Mouse (Mus musculus) limb, embryonic 10.5 days (tissue): ENCODE data around the gene Cfap100. TPM values are rescaled to one million over a fixed set of nuclear protein-coding genes. Genes with fewer than 3 reads are reported as not detected.
A peak's percentile ranks its signal among the peaks of the same experiment; 100 is the strongest.

Experiments
- DNase-seq: peaks from one replicate; pipeline ENCODE4 v3.0.0-alpha.2; 2017; ENCODE audit warnings: low spot score
- H3K27ac ChIP-seq: fragments of 300-500 bp; sonication (generic); 2 replicates; pipeline ENCODE4 v1.5.1; 2016; ENCODE audit warnings: mild to moderate bottlenecking
- H3K27me3 ChIP-seq: fragments of 300-500 bp; sonication (generic); 2 replicates; pipeline ENCODE4 v1.6.1; 2016; ENCODE audit warnings: low read depth, mild to moderate bottlenecking; ENCODE audit not compliant: poor library complexity, severe bottlenecking
- H3K36me3 ChIP-seq: fragments of 300-500 bp; sonication (generic); 2 replicates; pipeline ENCODE4 v1.6.1; 2016; ENCODE audit warnings: mild to moderate bottlenecking, moderate library complexity
- H3K4me1 ChIP-seq: fragments of 300-500 bp; sonication (generic); 2 replicates; pipeline ENCODE4 v1.6.1; 2016
- H3K4me3 ChIP-seq: fragments of 300-500 bp; sonication (generic); 2 replicates; pipeline ENCODE4 v1.5.1; 2016; ENCODE audit warnings: mild to moderate bottlenecking, moderate library complexity
- H3K9me3 ChIP-seq: fragments of 300-500 bp; sonication (generic); replicated peaks from 2 replicates; pipeline ENCODE4 v1.6.1; 2016; ENCODE audit warnings: mild to moderate bottlenecking
- WGBS: fragments of 180-500 bp; shearing (Covaris S2); methylation state at CpG from one replicate; pipeline ENCODE4 v1.1.7; 2016; 5-methylcytosine and 5-hydroxymethylcytosine counted together
- polyA plus RNA-seq: library from polyadenylated mRNA; unstranded; fragments of >200 nt; fragmentation: Nextera tagmentation; extraction: Ambion mirVana; gene quantifications from 2 replicates; pipeline ENCODE4 v1.2.1, GENCODE M21; 2016

The Cfap100 gene
- polyA plus RNA-seq, 1 experiment from 2014 or later: 0.64 TPM

DNA sequence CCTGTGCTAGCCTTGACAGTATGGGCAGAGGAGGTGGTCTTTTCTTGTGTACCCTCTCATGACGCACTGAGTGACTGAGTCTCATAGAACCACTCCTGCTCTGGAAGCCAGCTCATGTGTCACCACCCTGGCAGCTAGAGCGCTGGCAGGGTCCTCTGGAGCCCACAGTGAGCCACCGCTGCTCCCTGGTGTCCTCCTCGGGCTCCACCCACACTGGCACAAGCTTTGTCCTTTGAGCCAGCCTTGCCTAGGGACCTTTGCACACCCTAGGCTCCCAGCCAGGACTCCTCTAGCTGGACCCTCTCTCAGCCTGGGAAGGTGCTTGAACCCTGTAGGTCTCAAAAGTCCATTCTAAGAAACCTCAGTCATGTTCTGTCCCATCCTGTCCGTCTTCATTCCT lies 22.1 kb upstream of the Cfap100 start:
- H3K27me3 ChIP-seq: no peaks in the 10 kb centered on the region
- no peaks in the 10 kb centered on the region for H3K9me3 ChIP-seq
- H3K36me3 ChIP-seq: no peaks in the 10 kb centered on the region
- H3K27ac ChIP-seq: no peak overlapping the region
- DNase-seq: no peak
- H3K4me3 ChIP-seq: no peak overlapping the region
- WGBS: 69% methylated on average over 5 of the region's 5 CpGs
- 0 out of 2 replicates have a peak, but pooled peaks cover 4% of the 10 kb centered on the region for H3K4me1 ChIP-seq

- no peak overlapping the region for H3K27ac ChIP-seq
- 33% methylated on average over 7 of the region's 7 CpGs for WGBS
- no peaks in the 10 kb centered on the region for H3K9me3 ChIP-seq
- H3K27me3 ChIP-seq: no peaks in the 10 kb centered on the region
- H3K4me1 ChIP-seq: 0 out of 2 replicates have a peak, but pooled peaks cover 4% of the 10 kb centered on the region
- no peaks in the 10 kb centered on the region for H3K36me3 ChIP-seq
- H3K4me3 ChIP-seq: no peak overlapping the region
- DNase-seq: peak; percentile 72
These were observed 21.6 kb upstream of the Cfap100 start for GRCm38 (mm10) chr6:90450179-90450578.

- 62% methylated on average over 4 of the region's 4 CpGs for WGBS
- no peak overlapping the region for H3K27ac ChIP-seq
- no peak for DNase-seq
These were observed 18.3 kb upstream of the Cfap100 start for GRCm38 (mm10) chr6:90446883-90447282.

GRCm38 (mm10) chr6:90437041-90437440 lies 8.4 kb upstream of the Cfap100 start:
- no peak for DNase-seq
- H3K27me3 ChIP-seq: no peaks in the 10 kb centered on the region
- no peaks in the 10 kb centered on the region for H3K4me1 ChIP-seq
- no peak overlapping the region for H3K4me3 ChIP-seq
- no peaks in the 10 kb centered on the region for H3K36me3 ChIP-seq
- no peak overlapping the region for H3K27ac ChIP-seq
- H3K9me3 ChIP-seq: no peaks in the 10 kb centered on the region
- WGBS: 87% methylated on average over 3 of the region's 3 CpGs

More at GRCm38 (mm10) chr6:90446883-90447282, 18.3 kb upstream of the Cfap100 start:
- no peaks in the 10 kb centered on the region for H3K27me3 ChIP-seq
- H3K9me3 ChIP-seq: no peaks in the 10 kb centered on the region
- no peaks in the 10 kb centered on the region for H3K36me3 ChIP-seq
- no peak overlapping the region for H3K4me3 ChIP-seq
- H3K4me1 ChIP-seq: no peaks in the 10 kb centered on the region

DNA sequence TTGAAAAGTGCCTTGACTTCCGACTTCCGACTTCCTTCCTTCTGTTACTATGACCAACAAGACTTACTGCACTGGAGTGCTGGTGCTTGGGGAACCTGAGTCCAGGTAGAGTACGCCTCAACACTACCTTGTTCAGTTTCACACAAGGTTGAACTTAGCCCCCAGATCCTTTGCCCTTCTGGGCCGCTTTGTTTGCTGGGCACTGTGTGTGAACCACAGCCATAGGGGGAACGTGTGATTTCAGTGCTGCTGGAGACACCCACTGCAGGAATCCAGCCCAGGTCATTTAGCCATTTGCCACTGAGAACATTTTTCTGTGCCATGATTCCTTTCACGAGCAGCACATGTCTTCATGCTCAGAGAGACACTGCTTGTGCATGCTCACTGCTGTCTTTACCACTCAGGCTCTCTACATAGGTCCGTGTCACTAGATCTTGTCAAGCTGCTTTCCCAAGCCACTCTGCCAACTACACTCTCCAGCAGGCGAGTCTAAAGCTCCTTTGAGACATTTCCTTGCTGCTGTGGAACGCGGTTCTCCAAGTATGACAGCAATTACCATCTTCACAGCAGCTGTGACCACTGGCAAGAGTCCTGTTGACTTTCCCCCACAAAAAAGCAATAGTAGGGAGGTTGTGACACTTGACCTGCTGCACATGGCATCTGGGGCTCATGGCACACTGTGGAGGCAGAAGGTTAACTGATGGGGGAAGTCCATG lies 7.8 kb upstream of the Cfap100 start:
- no peak for DNase-seq
- no peaks in the 10 kb centered on the region for H3K9me3 ChIP-seq
- no peaks in the 10 kb centered on the region for H3K36me3 ChIP-seq
- no peaks in the 10 kb centered on the region for H3K27me3 ChIP-seq
- no peaks in the 10 kb centered on the region for H3K4me1 ChIP-seq
- 85% methylated on average over 10 of the region's 10 CpGs for WGBS
- no peak overlapping the region for H3K4me3 ChIP-seq
- H3K27ac ChIP-seq: no peak overlapping the region

DNA sequence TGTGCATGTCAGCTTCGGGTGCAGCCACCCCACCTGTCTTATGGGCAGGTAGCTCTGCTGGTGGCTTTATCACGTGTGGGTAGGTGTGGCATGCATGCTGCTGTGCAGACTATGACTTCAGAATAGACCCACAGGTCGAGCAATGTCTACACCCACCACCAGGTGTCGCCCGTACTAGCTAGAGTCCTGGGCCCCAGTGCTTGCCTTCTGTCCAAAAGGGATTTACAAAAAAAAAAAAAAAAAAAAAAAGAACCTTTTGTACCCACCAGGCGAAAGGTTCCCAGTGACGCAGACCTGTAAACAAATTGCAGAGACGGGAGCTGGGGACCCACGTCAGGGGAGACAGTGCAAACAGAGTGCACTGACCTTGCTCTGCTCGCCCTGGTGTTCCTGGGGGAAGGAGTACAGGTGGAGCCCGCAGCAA lies 6.6 kb upstream of the Cfap100 start:
- Histone ChIP-seq H3K27ac (no peak overlapping the region), H3K4me1 (no peaks in the 10 kb centered on the region), H3K4me3 (no peak overlapping the region), H3K36me3 (no peaks in the 10 kb centered on the region), H3K27me3 (0 out of 2 replicates have a peak, but pooled peaks cover under 1% of the 10 kb centered on the region), H3K9me3 (no peaks in the 10 kb centered on the region)
- WGBS: 18% methylated on average over 11 of the region's 11 CpGs
- peak; percentile 81 for DNase-seq

DNA sequence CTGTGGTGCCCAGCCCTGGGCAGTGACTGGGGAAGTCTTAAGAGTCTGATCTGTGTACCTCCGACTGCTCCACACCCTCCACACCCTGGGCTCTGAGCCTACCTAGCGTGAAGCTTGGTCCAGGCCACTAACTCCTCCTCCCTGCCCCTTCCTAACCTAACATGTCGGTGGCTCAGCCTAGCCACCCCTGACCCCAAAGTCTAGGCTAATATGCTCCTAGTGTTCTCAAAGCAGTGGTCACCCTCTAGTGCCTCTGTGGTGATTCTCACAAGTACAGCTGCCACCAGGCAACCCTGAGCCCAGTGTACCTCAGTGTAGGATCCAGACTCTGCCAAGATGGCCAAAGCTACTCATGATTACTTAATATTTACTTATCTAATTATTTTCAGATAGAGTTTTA lies 6.1 kb upstream of the Cfap100 start:
- Histone ChIP-seq H3K36me3 (no peaks in the 10 kb centered on the region), H3K27ac (no peak overlapping the region), H3K27me3 (0 out of 2 replicates have a peak, but pooled peaks cover 4% of the 10 kb centered on the region), H3K9me3 (no peaks in the 10 kb centered on the region), H3K4me1 (no peaks in the 10 kb centered on the region), H3K4me3 (no peak overlapping the region)
- WGBS: 68% methylated on average over 3 of the region's 3 CpGs
- DNase-seq: no peak

GRCm38 (mm10) chr6:90431487-90431886 lies 2.9 kb upstream of the Cfap100 start:
- peaks cover 22% of the 10 kb centered on the region for H3K27me3 ChIP-seq
- H3K4me1 ChIP-seq: peaks cover 14% of the 10 kb centered on the region
- no peaks in the 10 kb centered on the region for H3K9me3 ChIP-seq
- 67% methylated on average over 2 of the region's 2 CpGs for WGBS
- H3K4me3 ChIP-seq: no peak overlapping the region
- H3K36me3 ChIP-seq: no peaks in the 10 kb centered on the region
- no peak overlapping the region for H3K27ac ChIP-seq
- no peak for DNase-seq

DNA sequence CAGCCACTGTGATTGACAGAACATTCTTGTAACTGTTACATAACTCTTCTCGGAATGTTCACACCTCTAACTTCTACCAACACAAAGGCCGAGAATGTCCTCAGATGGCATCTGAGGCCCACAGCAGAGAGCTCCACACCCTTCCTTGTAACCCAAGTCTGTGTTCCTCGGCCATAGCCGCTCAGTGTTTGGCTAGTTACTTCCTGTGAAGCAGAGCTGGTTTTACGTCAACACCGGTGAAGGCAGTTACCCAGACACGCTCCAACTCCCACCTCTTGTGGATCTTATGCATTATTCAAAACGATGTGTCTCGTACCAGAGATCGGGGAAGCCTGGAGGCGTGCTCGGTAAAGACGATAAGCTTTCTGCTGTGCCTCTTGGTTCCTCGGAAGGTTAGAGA lies 1.3 kb upstream of the Cfap100 start:
- Histone ChIP-seq H3K4me3 (no peak overlapping the region), H3K9me3 (no peaks in the 10 kb centered on the region), H3K27me3 (peaks cover 28% of the 10 kb centered on the region), H3K36me3 (no peaks in the 10 kb centered on the region), H3K4me1 (peaks cover 14% of the 10 kb centered on the region), H3K27ac (no peak overlapping the region)
- DNase-seq: no peak
- WGBS: 90% methylated on average over 14 of the region's 14 CpGs

DNA sequence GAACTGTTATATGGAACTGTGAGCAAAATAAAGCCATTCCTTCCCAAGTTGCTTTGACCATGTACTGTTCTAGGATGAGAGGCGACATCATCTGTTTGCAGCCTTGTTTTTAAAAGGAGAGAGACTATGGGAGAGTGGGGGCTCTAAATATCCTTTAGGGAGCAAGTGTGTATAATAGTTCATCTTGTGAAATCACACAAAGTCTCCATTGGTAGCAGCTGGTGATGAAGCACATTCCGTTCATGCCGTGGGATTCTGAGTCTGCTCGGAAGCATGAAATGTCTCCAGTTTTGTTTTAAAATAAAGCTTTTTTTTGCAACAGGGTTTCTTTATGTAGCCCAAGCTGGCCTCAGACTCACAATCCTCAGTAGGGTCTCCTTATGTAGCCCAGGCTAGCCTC lies 2.6 kb downstream of the Cfap100 start:
- Histone ChIP-seq H3K27me3 (peaks cover 28% of the 10 kb centered on the region), H3K4me1 (peaks cover 22% of the 10 kb centered on the region), H3K27ac (no peak overlapping the region), H3K36me3 (no peaks in the 10 kb centered on the region), H3K9me3 (no peaks in the 10 kb centered on the region), H3K4me3 (no peak overlapping the region)
- DNase-seq: no peak
- 93% methylated on average over 4 of the region's 4 CpGs for WGBS

DNA sequence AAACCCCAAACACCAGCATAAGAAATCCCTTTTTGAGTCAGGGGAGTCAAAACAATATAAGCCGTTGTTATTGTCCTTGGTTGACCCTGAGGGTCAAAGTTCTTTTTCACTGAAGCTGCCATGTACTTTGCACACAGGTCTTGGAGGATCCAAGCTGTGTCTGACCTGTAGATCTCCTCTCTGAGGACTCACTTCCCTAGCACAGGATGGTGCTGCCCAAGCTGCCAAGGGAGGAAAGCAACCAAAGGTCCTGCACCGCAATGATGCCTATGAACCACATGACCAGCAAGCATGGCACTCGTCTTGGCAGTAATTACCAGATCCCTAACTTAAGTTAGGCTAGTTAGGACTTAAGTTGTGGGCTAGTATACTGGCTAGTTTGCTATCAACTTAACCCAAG lies 3.2 kb downstream of the Cfap100 start:
- no peak overlapping the region for H3K4me3 ChIP-seq
- no peak overlapping the region for H3K27ac ChIP-seq
- no peaks in the 10 kb centered on the region for H3K9me3 ChIP-seq
- no peaks in the 10 kb centered on the region for H3K36me3 ChIP-seq
- no peak for DNase-seq
- 85% methylated on average over 3 of the region's 3 CpGs for WGBS
- H3K27me3 ChIP-seq: peaks cover 28% of the 10 kb centered on the region
- peaks cover 22% of the 10 kb centered on the region for H3K4me1 ChIP-seq

DNA sequence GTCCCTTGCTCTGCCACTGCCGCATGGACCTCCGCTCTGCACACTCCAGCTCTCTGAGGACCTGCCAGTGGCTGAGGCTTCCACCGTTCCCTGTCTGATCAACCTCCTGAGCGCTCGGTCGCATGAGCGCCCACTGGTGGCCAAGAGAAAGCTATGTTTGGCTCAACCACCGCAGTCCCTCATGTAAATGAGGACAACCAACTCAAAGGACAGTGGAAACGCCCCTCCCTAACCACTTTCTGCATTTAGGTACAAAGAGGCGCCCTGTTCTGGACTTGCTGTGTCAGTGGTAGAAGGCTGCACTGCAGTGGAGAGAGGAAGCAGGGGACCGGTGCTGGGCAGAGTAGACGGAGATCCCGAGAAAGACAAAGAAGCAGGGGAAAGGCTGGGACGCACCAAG lies 6.0 kb downstream of the Cfap100 start:
- peak overlapping the region; percentile 34 for H3K4me3 ChIP-seq
- H3K27me3 ChIP-seq: peaks cover 16% of the 10 kb centered on the region
- WGBS: 9% methylated on average over 14 of the region's 14 CpGs
- peaks cover 14% of the 10 kb centered on the region for H3K4me1 ChIP-seq
- H3K36me3 ChIP-seq: no peaks in the 10 kb centered on the region
- peak overlapping the region; percentile 57; the same call in 1 of the 2 replicates for H3K27ac ChIP-seq
- no peaks in the 10 kb centered on the region for H3K9me3 ChIP-seq
- DNase-seq: peak; percentile 82

- Histone ChIP-seq H3K4me3 (no peak overlapping the region), H3K36me3 (no peaks in the 10 kb centered on the region)
- WGBS: 77% methylated on average over 7 of the region's 7 CpGs
These were observed 16.7 kb downstream of the Cfap100 start for GRCm38 (mm10) chr6:90411926-90412325.

DNA sequence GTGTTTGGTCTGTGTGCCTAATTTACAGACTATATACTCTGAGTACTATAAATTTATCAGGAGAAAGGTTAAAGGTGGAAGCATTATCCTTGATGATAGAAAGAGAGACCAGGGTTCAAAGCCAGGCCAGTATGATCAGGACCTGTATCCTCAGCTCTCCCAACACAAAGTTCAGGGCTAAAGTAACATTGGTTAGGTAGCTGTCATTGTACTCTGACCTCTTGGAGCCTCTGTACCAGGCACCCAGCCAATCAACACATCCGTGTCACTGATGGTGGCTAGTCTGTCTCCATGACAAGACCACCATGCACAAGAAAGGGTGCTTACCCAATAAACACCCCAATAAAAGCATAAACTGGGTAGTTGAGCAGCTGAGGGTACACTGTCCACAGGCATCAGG lies 17.6 kb downstream of the Cfap100 start:
- Histone ChIP-seq H3K4me3 (no peak overlapping the region), H3K9me3 (no peaks in the 10 kb centered on the region), H3K36me3 (no peaks in the 10 kb centered on the region), H3K4me1 (no peaks in the 10 kb centered on the region), H3K27ac (no peak overlapping the region), H3K27me3 (no peaks in the 10 kb centered on the region)
- WGBS: 92% methylated on average over 1 of the region's 1 CpGs
- no peak for DNase-seq

More at GRCm38 (mm10) chr6:90411926-90412325, 16.7 kb downstream of the Cfap100 start:
- Histone ChIP-seq H3K27me3 (no peaks in the 10 kb centered on the region), H3K4me1 (no peaks in the 10 kb centered on the region), H3K27ac (no peak overlapping the region), H3K9me3 (no peaks in the 10 kb centered on the region)
- no peak for DNase-seq
